Mouse (Mus musculus) MN1 (cell line): Measurements from ENCODE around the gene Arhgef16.

ENCODE experiments used
- DNase-seq: peaks from one replicate; pipeline ENCODE4 v3.0.0-alpha.2; 2016; ENCODE audit warnings: low spot score

Arhgef16 gene

DNA sequence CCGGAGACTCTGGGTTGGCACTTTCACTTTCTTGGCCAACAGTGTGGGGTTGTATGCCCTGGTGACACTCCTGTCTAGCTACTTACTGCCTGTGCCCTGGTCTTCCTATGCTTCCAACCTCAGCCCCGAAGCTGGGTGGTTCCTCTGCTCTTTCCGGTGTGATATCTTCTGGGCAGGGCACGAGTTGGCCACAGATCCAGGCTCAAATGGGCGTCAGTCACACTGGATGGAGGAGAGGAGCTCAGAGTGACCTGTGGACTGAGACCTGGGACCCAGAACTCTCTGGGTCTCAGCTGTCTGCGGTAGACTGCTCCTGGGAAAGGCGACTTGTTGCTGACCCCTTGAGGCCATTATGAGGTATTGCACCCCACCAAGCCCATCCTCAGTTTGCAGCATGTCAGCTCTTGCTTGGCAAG, at the start of gene Arhgef16:
Gene Arhgef16, minus strand, starts transcription at position 211 of the 416 bp plus-strand sequence.
- DNase-seq: peak; percentile 8

DNA sequence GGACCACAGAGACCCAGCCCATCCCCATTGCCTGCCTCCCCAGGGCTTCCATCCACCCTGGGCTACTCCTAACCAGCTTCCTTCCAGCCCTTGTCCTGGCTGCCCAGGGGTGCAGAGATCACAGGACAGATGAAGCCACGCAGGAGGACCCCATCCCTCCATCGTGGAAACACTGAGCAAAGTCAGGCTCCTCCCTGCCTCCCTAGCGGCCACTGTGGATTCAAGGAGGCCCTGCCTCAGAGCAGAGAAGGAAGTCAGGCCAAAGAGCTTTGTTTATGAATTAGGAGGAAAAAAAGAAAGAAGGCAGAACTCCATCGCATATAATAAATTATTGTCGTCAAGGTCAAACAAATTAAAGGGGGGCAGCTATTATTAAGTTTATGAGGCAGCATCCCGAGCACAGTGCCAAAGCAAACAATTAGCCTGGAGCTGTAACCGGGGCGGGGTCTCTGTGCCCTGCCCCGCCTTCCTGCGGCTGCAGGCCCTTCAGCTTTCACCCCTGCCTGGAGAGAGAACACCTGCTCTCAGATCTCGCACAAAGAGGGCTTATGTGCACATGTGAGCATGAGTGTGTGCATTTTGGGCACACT, 46.8 kb upstream of the Arhgef16 start:
- no peak for DNase-seq

DNA sequence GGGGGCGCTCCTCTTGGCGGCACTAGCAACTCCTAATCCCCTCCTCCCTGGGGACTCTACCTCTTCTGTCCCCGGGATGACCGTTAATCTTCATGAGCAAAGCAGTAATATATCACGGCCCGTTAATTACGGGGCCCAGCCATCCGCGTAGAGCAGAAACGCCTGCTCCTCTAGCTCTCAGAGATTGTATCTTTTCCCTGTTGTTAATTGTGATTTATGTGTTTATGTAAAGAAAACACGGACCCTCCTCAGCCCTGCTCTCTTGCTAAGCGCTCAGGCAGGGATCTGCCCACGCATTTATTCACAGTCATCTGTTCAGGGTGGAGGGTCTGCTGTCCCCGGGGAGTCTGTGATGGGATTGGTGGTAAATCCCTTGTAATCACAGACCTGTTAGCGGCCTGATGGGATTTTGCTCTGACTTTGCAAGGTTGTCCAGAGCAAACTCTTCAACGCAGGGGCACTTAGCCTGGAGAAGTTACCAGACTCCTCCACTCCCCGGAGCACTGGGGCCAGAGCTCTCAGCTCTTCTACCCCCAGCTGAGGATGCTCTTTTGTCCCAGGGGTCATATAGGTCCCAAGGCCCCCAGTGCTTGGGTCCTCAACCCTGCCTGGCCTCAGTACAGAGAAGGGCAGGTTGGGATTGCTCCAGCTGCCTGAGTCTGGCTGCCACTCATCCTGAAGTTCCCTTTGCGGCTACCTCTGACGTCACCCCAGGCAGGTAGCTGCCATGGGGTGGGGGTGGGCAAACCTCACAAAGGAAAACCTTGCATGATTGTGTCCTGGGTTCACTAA, 45.5 kb upstream of the Arhgef16 start:
- no peak for DNase-seq

DNA sequence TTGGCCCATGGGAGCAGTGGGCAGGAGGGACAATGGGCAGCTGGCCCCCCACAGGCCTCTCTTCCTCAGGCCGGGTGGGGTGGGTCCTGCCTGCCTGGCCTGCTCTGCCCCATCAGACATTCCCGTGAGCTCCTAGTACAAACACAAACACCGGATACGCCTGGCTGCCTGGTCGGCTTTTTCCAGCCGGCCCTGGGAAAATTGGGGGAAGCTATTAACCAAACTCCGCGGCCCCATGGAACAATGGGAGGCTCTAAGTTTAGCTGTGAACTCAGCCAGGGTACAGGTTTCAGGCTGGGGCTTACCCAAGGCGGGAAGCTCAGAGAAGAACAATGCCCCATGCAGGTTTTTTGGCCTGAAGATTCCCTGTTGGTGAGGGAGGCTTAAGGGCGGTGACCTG, 35.2 kb upstream of the Arhgef16 start:
- no peak for DNase-seq

DNA sequence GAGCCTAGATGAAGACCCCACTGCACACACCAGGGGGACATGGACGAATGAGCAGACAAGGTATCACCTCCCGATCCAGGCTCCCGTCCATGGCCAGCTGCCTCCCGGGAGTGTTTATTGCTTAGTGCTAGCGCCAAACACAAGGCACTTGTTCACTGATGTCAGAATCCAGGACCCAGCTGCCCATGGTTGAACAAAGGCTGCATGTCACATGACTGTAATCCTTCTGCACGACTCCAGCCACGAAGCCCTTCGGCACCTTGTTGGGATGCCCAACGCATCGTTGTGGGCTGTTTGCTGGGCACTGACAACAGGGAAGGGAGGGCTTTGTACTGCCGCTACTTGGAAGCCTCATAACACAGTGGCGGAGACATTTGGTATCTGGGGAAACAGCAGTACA, 34.3 kb upstream of the Arhgef16 start, which contains the start of gene B230104I21Rik:
Gene B230104I21Rik, plus strand, starts transcription at position 367 of the 400 bp plus-strand sequence.
- DNase-seq: no peak

DNA sequence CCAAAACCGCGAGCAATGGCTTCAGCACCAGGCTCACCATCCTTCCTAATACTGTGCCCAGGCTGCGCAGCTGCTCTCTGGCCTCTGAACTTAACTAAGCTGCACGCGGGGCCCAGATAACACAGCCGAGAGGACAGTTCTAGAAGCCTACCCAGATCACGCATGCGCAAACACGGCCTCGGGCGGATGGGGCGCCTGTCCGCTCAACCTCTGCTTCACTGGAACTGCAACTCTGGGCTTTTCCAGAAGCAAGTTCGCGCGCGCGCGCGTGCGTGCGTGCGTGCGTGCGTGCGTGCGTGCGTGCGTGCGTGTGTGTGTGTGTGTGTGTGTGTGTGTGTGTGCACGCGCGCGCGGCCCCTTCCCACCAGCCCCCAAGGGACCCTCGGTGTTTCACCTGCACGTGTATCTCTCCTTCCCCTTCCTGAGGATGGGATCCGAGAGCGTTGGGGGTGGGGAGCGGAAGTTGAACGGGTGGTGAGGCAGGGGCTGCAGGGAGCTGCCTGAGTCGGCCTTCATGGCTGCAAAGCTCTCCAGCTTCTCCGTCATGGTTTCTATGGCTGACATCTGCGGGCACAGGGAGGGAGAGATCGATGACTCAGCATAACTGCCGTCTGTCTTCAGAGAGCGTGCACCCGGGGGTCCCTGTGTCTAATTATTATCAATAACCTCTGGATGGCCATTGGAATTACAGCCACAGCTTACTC, 33.4 kb upstream of the Arhgef16 start:
- no peak for DNase-seq

DNA sequence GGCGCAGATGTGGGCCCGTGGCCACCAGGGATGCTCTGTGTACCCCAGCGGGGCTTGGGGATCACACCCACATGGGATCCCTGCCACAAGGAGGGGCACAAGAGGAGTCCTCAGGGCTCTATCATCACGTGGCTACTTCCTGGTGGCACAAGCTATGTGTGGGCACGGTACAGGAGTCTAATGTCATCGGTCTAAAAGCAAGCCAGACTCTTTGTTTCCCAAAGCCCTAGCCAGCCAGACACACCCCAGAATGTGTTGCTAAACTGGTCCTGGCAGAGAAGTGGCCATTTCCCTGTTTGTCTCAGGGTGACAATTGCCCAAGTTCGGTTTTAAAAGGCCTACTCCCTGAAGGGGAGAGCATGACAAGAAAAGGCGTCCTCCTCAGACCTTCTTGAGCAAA, 31.8 kb upstream of the Arhgef16 start:
- DNase-seq: no peak

DNA sequence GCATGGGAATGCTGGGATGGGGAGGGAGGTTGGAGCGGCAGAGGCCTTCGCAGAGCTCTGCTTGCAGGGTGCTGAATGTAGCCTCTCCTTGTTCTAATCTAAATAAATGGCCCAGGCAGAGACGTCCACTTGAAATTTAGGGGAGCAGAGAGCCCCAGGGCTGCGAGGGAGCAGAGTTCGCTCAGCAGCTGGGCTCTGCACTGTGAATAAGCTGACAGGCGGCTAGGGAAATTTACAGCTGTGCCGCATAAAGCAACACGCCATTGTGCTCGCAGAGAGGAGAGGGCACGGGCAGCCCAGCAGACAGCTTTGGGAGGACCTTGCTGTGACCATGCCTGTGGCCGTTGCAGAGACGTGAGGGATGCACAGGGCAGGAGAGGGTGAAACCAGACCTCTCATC, 29.8 kb upstream of the Arhgef16 start:
- DNase-seq: no peak

DNA sequence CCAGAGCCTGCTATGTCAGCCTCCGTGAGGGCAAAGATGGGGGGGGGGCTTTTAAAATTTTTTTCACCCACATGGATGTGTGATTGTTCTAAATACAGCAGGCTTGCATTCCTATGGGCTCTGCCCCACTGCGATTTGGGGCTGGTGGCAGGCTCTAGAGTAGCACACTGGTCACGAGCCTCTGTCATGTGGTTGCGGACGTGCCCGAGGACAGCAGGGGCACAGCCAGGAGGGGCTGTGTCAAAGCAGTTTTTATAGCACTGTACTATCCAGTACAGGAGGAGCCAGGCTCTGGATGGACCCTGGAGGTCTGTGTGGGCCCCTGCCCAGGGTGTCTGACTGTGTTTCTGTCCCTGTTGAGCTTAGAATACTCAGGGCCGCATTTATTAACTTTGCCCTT, 28.5 kb upstream of the Arhgef16 start:
- no peak for DNase-seq

DNA sequence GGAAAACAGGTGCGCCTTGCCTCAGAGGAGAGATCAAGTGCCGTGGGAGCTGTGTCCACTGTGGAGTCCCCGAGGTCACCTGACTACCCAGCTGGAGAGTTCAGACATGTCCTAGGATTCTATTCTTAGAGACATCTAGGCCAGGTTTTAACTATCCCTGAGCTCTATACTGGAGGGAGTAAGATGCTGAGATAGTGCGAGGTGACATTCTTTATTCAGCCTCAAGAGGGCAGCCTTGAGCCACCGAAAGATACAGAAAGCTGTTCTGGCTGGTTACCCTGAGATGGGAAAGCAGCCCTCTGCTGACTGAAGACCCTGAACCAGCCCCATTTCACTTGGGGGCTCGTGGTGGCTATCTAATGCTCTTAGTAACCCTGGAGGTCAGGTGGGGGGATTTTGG, 27.4 kb upstream of the Arhgef16 start:
- peak; percentile 28 for DNase-seq

DNA sequence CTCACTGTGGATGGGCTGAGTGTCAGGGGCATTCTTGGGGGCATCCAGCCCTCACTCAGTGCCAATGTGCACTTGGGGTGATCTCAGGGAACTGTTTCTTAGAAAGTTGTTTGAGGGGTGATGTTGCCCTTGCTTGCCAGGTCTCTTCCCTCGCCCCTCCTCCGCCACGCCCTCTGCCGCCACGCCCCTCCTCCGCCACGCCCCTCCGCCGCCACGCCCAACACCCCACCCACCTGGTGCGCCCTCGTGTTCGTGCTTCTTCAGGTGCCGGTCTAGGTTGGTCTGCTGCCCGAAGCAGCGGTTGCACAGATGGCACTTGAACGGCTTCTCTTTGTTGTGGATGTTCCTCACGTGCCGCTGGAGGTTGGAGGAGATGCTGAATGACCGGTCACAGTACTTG, 27.0 kb upstream of the Arhgef16 start:
- no peak for DNase-seq

DNA sequence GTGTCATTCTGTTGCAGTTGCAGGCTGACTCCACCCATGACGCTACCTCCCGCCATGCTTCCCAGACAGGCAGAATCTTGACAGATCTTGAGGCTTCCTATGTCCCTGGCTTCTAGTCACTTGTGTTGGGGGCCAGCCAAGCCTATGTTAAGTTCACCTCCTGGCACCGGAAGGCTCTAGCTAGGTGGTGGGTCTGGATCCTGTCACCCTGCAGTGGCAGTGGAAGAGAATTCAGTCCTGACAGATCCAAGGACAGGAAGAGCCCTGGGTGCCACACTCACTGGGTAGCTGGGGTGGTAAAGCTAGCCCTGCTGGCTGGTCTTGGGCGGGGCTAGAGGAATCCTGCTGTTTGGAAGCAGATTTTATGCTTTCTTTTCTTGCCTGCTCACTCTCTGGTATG, 23.9 kb upstream of the Arhgef16 start:
- no peak for DNase-seq

DNA sequence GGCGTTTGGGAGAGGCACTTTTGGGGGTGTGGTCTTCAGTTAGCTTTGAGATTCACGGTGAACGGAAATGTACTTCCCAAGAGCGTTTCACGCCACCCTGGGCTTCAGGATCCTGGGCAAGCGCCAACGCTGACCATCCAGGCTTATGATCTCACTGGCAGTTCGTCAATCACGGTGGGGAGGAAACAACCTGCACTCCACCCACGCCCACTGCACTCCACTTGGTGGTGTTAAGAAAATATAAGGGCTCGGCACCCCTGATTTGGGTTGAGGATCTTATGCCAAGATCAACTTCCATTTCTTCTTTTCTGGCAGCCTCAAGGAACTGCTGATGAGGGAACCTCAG, 12.1 kb upstream of the Arhgef16 start:
- no peak for DNase-seq

DNA sequence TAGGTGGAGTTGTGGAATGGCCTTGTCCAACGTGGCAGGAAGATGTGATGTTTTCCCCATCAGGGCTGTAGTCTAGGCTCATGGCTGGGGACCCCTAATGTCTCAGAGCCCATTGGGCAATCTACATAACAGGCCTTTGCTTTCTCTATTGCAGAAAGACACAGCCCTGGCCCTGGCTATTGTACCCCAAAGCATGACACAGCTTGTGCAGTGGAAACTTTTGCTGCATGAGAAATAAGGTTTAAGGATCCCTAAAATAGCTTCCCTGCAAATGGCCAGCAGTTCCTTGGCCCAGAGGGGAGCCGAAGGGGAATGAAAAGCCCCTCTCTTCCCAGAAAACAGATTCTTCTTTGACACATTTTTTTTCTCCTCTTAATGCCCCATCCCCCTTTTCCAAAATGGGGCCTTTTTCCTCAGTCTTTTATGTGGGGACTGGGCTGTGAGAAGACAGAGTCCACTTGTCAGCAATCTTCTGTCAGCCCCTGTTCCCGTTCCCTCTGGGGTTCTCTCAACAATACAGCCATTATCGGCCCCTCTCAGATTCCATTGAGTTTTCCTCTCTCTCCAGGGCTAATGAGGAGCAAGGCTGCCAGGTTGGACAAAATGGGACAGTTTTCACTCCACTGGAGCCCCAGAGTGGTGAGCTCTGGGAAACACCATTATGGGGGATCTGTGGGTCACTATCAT, 11.6 kb upstream of the Arhgef16 start:
- DNase-seq: no peak

DNA sequence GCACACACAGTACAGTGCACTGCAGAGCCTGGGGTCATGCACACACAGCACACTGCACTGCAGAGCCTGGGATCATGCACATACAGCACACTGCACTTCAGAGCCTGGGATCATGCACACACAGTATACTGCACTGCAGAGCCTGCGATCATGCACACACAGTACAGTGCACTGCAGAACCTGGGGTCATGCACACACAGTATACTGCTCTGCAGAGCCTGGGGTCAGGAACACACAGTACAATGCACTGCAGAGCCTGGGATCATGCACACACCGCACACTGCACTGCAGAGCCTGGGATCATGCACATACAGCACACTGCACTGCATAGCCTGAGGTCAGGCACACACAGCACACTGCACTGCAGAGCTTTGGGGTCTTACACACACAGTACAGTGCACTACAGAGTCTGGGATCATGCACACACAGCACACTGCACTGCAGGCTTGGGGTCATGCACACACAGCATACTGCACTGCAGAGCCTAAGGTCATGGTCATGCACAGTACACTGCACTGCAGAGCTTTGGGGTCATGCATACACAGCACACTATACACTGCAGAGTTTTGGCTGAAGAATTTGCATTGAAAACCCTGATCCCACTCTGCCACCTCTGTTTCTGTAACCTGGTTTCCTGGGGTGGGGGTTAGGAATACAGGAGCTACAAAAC, 10.8 kb upstream of the Arhgef16 start:
- DNase-seq: no peak

DNA sequence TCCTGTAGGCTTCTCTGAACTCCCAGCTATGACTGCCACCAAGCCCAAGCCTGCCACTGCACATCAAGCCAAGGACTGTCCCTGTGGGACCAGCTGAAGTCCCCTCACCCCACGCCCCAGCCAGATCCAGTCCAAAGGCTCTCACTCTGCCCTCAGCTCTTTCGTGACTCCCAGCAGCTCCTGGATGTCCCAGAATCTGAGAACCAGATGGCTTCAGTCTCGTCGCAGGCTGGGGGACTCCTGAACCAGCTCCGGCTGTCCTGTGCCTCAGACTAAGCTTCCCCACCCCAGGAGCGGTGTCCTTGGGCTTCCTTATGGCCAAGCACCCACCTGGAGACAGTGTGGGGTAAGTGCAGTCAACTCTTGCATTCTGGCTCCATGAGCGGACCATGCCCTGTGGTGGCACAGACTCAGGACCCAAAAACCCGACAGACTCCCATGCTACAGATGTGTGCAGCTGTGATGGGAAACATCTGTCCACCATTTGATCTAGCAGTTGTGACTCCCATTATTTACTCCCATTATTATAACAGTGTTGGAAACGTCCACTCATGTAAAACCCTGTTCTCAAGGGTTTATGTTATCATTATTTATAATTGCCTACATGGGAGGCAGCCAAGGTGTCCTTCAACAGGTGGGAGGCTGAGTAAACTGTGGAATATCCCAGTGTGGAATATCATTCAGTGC, 9.2 kb upstream of the Arhgef16 start:
- DNase-seq: no peak

DNA sequence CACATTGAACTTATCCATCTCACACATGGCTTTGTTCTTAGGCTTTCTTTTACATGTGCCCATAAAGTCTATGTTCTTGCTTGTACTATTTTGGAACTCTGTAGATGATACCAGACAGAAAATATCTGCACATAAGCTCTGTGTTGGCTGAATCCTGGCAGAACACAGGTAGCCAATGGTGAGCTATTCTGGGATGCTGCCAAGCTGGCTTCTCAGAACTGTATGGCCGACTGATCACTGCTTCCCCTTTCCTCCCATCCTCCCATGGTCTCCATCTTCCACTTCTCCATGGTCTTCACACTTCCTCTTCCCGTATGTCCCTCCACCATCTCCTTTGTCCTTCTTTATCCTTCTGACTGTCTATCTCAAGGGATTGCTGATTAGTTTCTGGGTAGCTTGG, 7.7 kb upstream of the Arhgef16 start:
- no peak for DNase-seq

DNA sequence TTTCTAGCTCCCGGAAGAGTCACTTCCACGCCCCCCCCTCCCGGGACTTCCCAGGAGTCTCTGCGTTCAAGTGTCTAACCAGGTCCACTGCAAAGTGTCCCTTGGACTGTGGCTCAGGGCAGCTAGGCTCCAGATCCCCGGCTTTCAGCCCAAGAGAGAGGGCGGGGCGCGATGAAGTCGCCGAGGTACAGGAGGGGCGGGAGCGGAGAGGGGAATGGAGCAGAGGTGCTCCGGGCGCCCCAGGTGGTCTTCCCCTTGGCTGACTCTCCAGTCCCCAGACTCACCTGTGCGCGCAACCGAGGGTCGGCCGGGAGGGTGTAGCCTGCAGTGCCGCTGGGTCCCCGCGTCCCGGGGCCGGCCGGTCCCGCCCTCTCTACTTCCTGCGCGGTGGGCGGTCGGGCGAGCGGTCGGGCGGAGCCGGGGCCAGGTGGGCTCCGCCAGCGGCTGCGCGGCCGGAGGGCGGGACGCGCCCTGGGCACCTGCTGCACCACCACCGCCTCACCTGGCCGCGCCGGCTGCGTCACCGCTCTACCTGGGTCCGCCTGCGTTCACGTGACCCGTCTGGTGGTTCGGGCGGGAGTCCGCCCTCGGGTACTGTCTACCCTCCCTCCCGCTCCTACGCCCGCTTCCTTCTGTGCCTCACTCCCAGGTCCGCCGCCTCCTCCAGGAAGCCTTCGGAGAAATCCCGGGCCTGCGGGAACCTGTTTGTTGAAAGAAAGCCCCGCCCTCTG, 1.8 kb downstream of the Arhgef16 start:
- DNase-seq: no peak

DNA sequence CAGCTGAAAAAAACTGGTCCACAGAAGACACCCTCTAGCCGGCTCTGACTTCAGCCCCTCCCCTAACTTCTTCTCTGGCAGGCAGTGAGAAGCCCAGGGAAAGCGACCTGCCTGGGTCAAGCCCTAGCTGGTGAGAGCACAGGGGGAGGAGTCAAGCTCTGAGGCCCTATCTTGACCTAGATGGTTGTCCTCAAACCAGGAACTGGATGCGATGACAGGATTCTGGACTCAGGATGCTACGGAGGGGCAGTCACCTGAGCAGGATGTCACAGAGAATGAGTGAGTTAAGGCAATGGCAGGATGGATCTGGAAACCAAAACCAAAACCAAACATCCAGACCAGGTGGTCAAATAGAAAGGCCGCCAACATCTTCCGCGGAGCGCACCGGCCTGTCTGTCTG, 3.7 kb downstream of the Arhgef16 start:
- no peak for DNase-seq

DNA sequence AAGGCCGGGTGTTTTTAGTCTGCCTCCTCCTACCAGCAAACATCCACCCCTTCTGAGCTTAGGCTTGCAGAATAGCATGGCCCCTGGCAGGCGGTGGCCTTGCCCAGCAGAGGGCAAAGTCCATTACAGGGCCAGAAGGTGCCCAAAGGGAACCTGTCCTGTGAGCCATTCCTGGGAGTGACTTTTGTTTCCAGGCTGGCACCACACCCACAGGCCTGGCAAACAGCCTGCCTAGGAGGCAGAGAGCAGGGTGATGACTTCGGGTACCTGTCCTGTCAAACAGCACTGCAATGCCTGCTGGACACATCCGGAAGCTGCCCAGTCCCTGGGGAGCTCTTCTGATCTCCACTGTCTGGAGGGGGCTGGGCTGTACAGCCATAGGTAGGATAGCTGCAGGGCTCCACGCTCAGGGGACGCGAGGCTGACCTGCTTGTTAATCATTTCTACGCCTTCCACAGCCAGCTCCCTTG, 7.2 kb downstream of the Arhgef16 start:
- DNase-seq: no peak

DNA sequence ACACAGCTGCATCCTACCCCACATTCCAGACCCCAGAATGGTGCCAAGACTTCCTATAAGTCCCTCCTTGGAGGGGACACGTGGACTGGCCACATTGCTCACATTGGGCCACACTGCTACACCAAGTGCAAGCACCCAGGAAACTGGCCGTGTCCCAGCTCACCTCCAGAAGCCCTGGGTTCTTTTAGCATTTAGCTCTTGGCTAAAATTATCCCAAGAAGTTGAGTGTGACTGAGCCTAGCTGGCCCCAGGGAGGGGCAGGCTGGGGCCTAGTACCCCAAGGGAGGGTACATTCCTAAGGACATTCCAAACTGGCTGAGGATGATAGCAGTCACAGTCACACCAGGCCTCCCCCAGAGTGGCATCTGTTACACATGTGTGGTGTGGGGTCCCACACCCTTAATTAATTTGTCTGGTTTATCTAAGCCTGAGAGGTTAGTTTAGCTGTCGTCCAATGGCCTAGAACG, 7.7 kb downstream of the Arhgef16 start:
- DNase-seq: no peak
